Comparison of ENCODE assay signal across 19 mouse cellular contexts in the genomic region with DNA sequence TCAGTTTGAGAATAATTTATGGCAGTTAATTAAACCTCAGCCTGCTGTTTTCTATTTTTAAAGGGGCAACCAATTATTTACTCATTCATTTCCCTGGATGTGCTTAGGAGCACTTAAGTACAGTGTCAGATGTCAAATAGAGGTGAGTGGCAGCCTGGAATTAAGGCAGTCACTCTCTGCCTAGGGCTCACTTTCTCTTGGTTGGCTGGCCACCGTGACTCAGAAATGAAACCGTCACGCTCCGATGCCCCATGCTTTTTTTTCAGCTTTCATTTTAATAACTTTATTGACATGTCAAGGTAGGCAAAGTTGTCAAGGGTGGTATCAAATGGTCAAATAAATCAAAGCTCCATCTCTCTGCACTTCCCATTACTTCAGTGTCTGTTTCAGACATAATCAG.
DNase-seq lines count a peak whose midpoint lies in the region; ATAC-seq and TF ChIP-seq lines count a peak whose summit lies in the region.
"Had no signal": no experiment of that assay in that cellular context is flagged by ENCODE, and none has a peak within 500 bp of the region (broad histone marks: within the 10 kb centered on the region; RNA-seq: fewer than 3 reads in every experiment).

No protein-coding gene starts in this region.

- H3K36me3 ChIP-seq in forebrain, postnatal 0 days (ENCODE audit: insufficient read depth) = no peaks in the 10 kb centered on the region
- H3K36me3 ChIP-seq in forebrain, embryonic 15.5 days = no peaks in the 10 kb centered on the region
- H3K36me3 ChIP-seq in CH12.LX (replicated peaks in 1 of 2; ENCODE audit: control insufficient read depth in 1 of 2, insufficient read depth in 1 of 2, low read length in 1 of 2) = no peaks in the 10 kb centered on the region
- H3K36me3 ChIP-seq in limb, embryonic 10.5 days = no peaks in the 10 kb centered on the region
- H3K36me3 ChIP-seq in lung, postnatal 0 days (ENCODE audit: insufficient read depth, low read length) = no peaks in the 10 kb centered on the region
- H3K36me3 ChIP-seq: embryonic facial prominence, embryonic 15.5 days; heart, embryonic 15.5 days; hindbrain, embryonic 15.5 days; limb, embryonic 13.5 days; midbrain, embryonic 13.5 days; neural tube, embryonic 12.5 days had no signal

- TF ChIP-seq EP300 in CH12.LX (IDR thresholded peaks at IDR 0.05; ENCODE audit: low read length) = no peak
- no peak for TF ChIP-seq EP300 in lung, postnatal 0 days (IDR thresholded peaks at IDR 0.05)

- no peak overlapping the region for H3K4me2 ChIP-seq in forebrain, postnatal 0 days (ENCODE audit: low read depth)
- no peak overlapping the region for H3K4me2 ChIP-seq in forebrain, embryonic 15.5 days (replicated peaks)
- no peak overlapping the region for H3K4me2 ChIP-seq in CH12.LX (ENCODE audit: insufficient read depth, low read depth, poor library complexity, severe bottlenecking)
- H3K4me2 ChIP-seq in lung, postnatal 0 days (replicated peaks; ENCODE audit: low read depth, low read length) = no peak overlapping the region
- H3K4me2 ChIP-seq: embryonic facial prominence, embryonic 15.5 days; heart, embryonic 15.5 days; hindbrain, embryonic 15.5 days; limb, embryonic 13.5 days; midbrain, embryonic 13.5 days; neural tube, embryonic 12.5 days had no signal

- H3K27me3 ChIP-seq in forebrain, postnatal 0 days (ENCODE audit: insufficient read depth, low read length) = no peaks in the 10 kb centered on the region
- H3K27me3 ChIP-seq in forebrain, embryonic 15.5 days = no peaks in the 10 kb centered on the region
- peaks cover 4% of the 10 kb centered on the region for H3K27me3 ChIP-seq in CH12.LX (replicated peaks)
- peaks cover 6% of the 10 kb centered on the region; the same call in 1 of the 2 replicates for H3K27me3 ChIP-seq in limb, embryonic 10.5 days (ENCODE audit: low read depth, poor library complexity, severe bottlenecking)
- no peaks in the 10 kb centered on the region for H3K27me3 ChIP-seq in lung, postnatal 0 days (replicated peaks; ENCODE audit: insufficient read depth, low read length)
- H3K27me3 ChIP-seq: embryonic facial prominence, embryonic 15.5 days; heart, embryonic 15.5 days; hindbrain, embryonic 15.5 days; neural tube, embryonic 12.5 days had no signal

- H3K4me3 ChIP-seq in forebrain, postnatal 0 days (ENCODE audit: low read depth, low read length) = no peak overlapping the region
- H3K4me3 ChIP-seq in forebrain, embryonic 15.5 days = no peak overlapping the region
- H3K4me3 ChIP-seq in CH12.LX (replicated peaks in 1 of 3; ENCODE audit: low read depth in 2 of 3, low read length in 2 of 3, poor library complexity in 1 of 3) = no peak overlapping the region
- no peak overlapping the region for H3K4me3 ChIP-seq in limb, embryonic 10.5 days
- no peak overlapping the region for H3K4me3 ChIP-seq in lung, postnatal 0 days (ENCODE audit: low read depth, low read length)
- H3K4me3 ChIP-seq: embryonic facial prominence, embryonic 15.5 days; heart, embryonic 15.5 days; hindbrain, embryonic 15.5 days; limb, embryonic 13.5 days; midbrain, embryonic 13.5 days; neural tube, embryonic 12.5 days had no signal

- dilution Hi-C loops in CH12.LX (cut with MboI; ENCODE audit: extremely low pct_ligation_motif_present, extremely low pct_unique_long_range_greater_than_20kb, low sequenced_read_pairs) = no loop called here

- no peaks in the 10 kb centered on the region for H3K9me3 ChIP-seq in forebrain, postnatal 0 days (ENCODE audit: low read length)
- H3K9me3 ChIP-seq in forebrain, embryonic 15.5 days = no peaks in the 10 kb centered on the region
- H3K9me3 ChIP-seq in CH12.LX (replicated peaks; ENCODE audit: low read length) = no peaks in the 10 kb centered on the region
- no peaks in the 10 kb centered on the region for H3K9me3 ChIP-seq in limb, embryonic 10.5 days (replicated peaks)
- H3K9me3 ChIP-seq in lung, postnatal 0 days (ENCODE audit: low read length) = no peaks in the 10 kb centered on the region
- H3K9me3 ChIP-seq: embryonic facial prominence, embryonic 15.5 days; heart, embryonic 15.5 days; hindbrain, embryonic 15.5 days; limb, embryonic 13.5 days; midbrain, embryonic 13.5 days; neural tube, embryonic 12.5 days had no signal

- no peak for TF ChIP-seq RAD21 in CH12.LX (IDR thresholded peaks at IDR 0.05; ENCODE audit: low read depth, low read length)

- no peak for TF ChIP-seq CTCF in forebrain, postnatal 0 days (IDR thresholded peaks at IDR 0.05; ENCODE audit: low read depth)
- no peak for TF ChIP-seq CTCF in CH12.LX (conservative IDR thresholded peaks at IDR 0.05 in 1 of 2, IDR thresholded peaks at IDR 0.05 in 1 of 2; ENCODE audit: low read depth in 2 of 2, low read length in 2 of 2)
- TF ChIP-seq CTCF in lung, postnatal 0 days (IDR thresholded peaks at IDR 0.05) = no peak

- H3K27ac ChIP-seq in forebrain, postnatal 0 days (ENCODE audit: low read depth, low read length) = no peak overlapping the region
- no peak overlapping the region for H3K27ac ChIP-seq in forebrain, embryonic 15.5 days (replicated peaks)
- H3K27ac ChIP-seq in CH12.LX (ENCODE audit: insufficient read depth, low read depth) = no peak overlapping the region
- no peak overlapping the region for H3K27ac ChIP-seq in limb, embryonic 10.5 days
- H3K27ac ChIP-seq in lung, postnatal 0 days (ENCODE audit: low read length) = no peak overlapping the region
- H3K27ac ChIP-seq: embryonic facial prominence, embryonic 15.5 days; heart, embryonic 15.5 days; hindbrain, embryonic 15.5 days; limb, embryonic 13.5 days; midbrain, embryonic 13.5 days; neural tube, embryonic 12.5 days; stomach, postnatal 0 days had no signal

- H3K4me1 ChIP-seq in forebrain, postnatal 0 days (ENCODE audit: insufficient read depth) = no peaks in the 10 kb centered on the region
- peaks cover 16% of the 10 kb centered on the region; the same call in 1 of the 2 replicates for H3K4me1 ChIP-seq in forebrain, embryonic 15.5 days
- peaks cover 0 to 11% of the 10 kb centered on the region in 2 experiments; a peak in 1 of 4 replicates for H3K4me1 ChIP-seq in CH12.LX (ENCODE audit: control insufficient read depth in 1 of 2, insufficient read depth in 2 of 2)
- peaks cover 28% of the 10 kb centered on the region for H3K4me1 ChIP-seq in limb, embryonic 10.5 days
- no peaks in the 10 kb centered on the region for H3K4me1 ChIP-seq in lung, postnatal 0 days (ENCODE audit: insufficient read depth, low read depth, low read length)
- H3K4me1 ChIP-seq: embryonic facial prominence, embryonic 15.5 days; heart, embryonic 15.5 days; hindbrain, embryonic 15.5 days; neural tube, embryonic 12.5 days had no signal

- no peaks in the 10 kb centered on the region for H3K79me2 ChIP-seq in CH12.LX (replicated peaks; ENCODE audit: control insufficient read depth, extremely low read depth, insufficient read depth, poor library complexity, severe bottlenecking)

- no peak overlapping the region for H3K9ac ChIP-seq in forebrain, postnatal 0 days
- no peak overlapping the region for H3K9ac ChIP-seq in forebrain, embryonic 15.5 days (replicated peaks)
- H3K9ac ChIP-seq in CH12.LX (ENCODE audit: insufficient read depth, low read depth) = no peak overlapping the region
- no peak overlapping the region for H3K9ac ChIP-seq in lung, postnatal 0 days (replicated peaks; ENCODE audit: low read depth)
- H3K9ac ChIP-seq: embryonic facial prominence, embryonic 15.5 days; heart, embryonic 15.5 days; hindbrain, embryonic 15.5 days; limb, embryonic 13.5 days; midbrain, embryonic 13.5 days; neural tube, embryonic 12.5 days had no signal

- no peak for DNase-seq in forebrain, postnatal 0 days
- DNase-seq in CH12.LX (ENCODE audit: extremely low read depth) = peak; percentile 39
- DNase-seq in embryo, embryonic 11 days = peak; percentile 19
- peak; percentile 37 for DNase-seq in limb, embryonic 10.5 days (ENCODE audit: low spot score)
- DNase-seq in lung, postnatal 0 days (ENCODE audit: low spot score) = no peak
- no peak for DNase-seq in thymus, postnatal 0 days (ENCODE audit: low spot score)
- DNase-seq: cerebellum, postnatal 10 days; layer of hippocampus, postnatal 36 days; lung, postnatal 36 days; right cerebral cortex, adult 18-20 months; spleen, adult 18-20 months had no signal

- 63% methylated on average over 4 of the region's 4 CpGs for WGBS in forebrain, postnatal 0 days
- WGBS in forebrain, embryonic 15.5 days = 55% methylated on average over 4 of the region's 4 CpGs
- 33% methylated on average over 4 of the region's 4 CpGs for WGBS in limb, embryonic 10.5 days
- 82% methylated on average over 4 of the region's 4 CpGs for WGBS in lung, postnatal 0 days

- in situ Hi-C loops in CH12.LX (cut with MboI; ENCODE audit: low pct_ligation_motif_present, low pct_unique_long_range_greater_than_20kb, low sequenced_read_pairs) = no loop called here

- peak; percentile 34; the same call in 1 of the 2 replicates for ATAC-seq in forebrain, postnatal 0 days
- no peak for ATAC-seq in forebrain, embryonic 15.5 days (replicated peaks)
- ATAC-seq in lung, postnatal 0 days = no peak
- ATAC-seq: midbrain, embryonic 13.5 days had no signal

- no peak for TF ChIP-seq POLR2A in CH12.LX (IDR thresholded peaks at IDR 0.05; ENCODE audit: low read depth, low read length)

TF ChIP-seq in CH12.LX, 34 proteins besides CTCF, POLR2A, EP300 and RAD21:
- TF ChIP-seq JUND (conservative IDR thresholded peaks at IDR 0.05; ENCODE audit: low read depth, low read length) (no peak), MYC (IDR thresholded peaks at IDR 0.05; ENCODE audit: low read depth, low read length) (no peak), GABPA (IDR thresholded peaks at IDR 0.05; ENCODE audit: insufficient replicate concordance, low read depth, low read length) (no peak), KAT2A (IDR thresholded peaks at IDR 0.05; ENCODE audit: insufficient replicate concordance, low read length) (no peak), SIN3A (IDR thresholded peaks at IDR 0.05; ENCODE audit: low read length) (no peak), ZNF384 (IDR thresholded peaks at IDR 0.05; ENCODE audit: low read depth, low read length) (peak; percentile 94), NELFE (IDR thresholded peaks at IDR 0.05; ENCODE audit: low read depth, low read length) (no peak), MAZ (IDR thresholded peaks at IDR 0.05; ENCODE audit: low read depth, low read length) (no peak), CHD1 (IDR thresholded peaks at IDR 0.05; ENCODE audit: low read depth, low read length) (no peak), PAX5 (IDR thresholded peaks at IDR 0.05; ENCODE audit: low read length) (peak; percentile 83; the same call in 1 of the 2 replicates), UBTF (IDR thresholded peaks at IDR 0.05; ENCODE audit: low read depth, low read length) (no peak), MAFK (IDR thresholded peaks at IDR 0.05; ENCODE audit: insufficient replicate concordance, low read length) (no peak)
TF ChIP-seq in CH12.LX: peak in this region for 2.

Comparison
In these comparisons a context has a peak if more than half of its experiments do, and no peak if none do; other contexts are left out.
1. DNase-seq: peak in CH12.LX (single experiment), embryo, embryonic 11 days (single experiment) and limb, embryonic 10.5 days (single experiment); none in forebrain, postnatal 0 days (single experiment), lung, postnatal 0 days (single experiment) and thymus, postnatal 0 days (single experiment).